Mouse (Mus musculus): ENCODE results near the gene Ascl4.

DNA sequence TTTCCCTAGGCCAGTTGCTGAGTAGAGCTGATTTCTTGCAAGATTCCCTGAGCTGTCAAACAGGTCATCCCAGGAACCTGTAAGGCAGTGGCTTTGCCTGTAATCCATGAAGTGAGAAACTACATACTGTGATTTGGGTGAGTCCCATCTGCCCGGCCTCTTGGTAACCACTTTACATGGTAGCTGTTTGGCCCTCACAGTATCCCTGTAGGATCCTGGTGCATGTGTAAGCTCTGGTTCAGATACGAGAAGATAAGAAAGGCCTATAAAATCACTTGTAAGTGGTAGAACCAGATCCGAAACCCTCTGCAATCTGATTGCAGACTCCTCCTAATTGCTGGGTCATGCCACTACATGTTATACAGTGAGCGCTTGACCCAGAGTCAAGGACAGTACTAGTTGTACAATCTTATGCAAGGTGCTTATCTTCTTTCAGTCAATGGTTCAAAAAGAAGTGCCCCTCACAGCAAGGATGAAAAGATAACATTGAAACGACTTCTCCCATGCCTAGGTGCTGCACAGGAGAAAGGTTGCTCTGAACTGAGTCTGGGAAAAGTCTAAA, 67.1 kb downstream of the Ascl4 start:
- TF ChIP-seq CTCF (IDR thresholded peaks at IDR 0.05; ENCODE audit: control insufficient read depth, insufficient read depth, insufficient read length), result no peak
- no peak for TF ChIP-seq FOSL1 (IDR thresholded peaks at IDR 0.05; ENCODE audit: insufficient read depth, low read length, poor library complexity, severe bottlenecking)

All from C2C12 (cell line).